Comparison of ENCODE assay signal across 20 mouse cellular contexts in genomic region chr10:77638956-77639355, GRCm38 (mm10). TPM values are rescaled to one million over a fixed set of nuclear protein-coding genes. Genes with fewer than 3 reads are reported as not detected.
DNase-seq lines count a peak whose midpoint lies in the region; ATAC-seq and TF ChIP-seq lines count a peak whose summit lies in the region.
"Had no signal": no experiment of that assay in that cellular context is flagged by ENCODE, and none has a peak within 500 bp of the region (broad histone marks: within the 10 kb centered on the region; RNA-seq: fewer than 3 reads in every experiment).

No protein-coding gene starts in this region.

- H3K4me3 ChIP-seq in kidney, adult 2 months (ENCODE audit: insufficient read depth, low read depth, low read length), result no peak overlapping the region
- no peak overlapping the region for H3K4me3 ChIP-seq in kidney, embryonic 15.5 days (replicated peaks)
- H3K4me3 ChIP-seq: layer of hippocampus, adult 2 months; left cerebral cortex, adult 2 months; limb, embryonic 13.5 days had no signal

- no peaks in the 10 kb centered on the region for H3K27me3 ChIP-seq in kidney, adult 2 months (replicated peaks; ENCODE audit: control insufficient read depth, insufficient read depth, low read length)
- H3K27me3 ChIP-seq in kidney, embryonic 15.5 days, result no peaks in the 10 kb centered on the region
- H3K27me3 ChIP-seq: limb, embryonic 13.5 days had no signal

- H3K9me3 ChIP-seq in kidney, embryonic 15.5 days (replicated peaks), result no peaks in the 10 kb centered on the region
- H3K9me3 ChIP-seq: limb, embryonic 13.5 days had no signal

- H3K9ac ChIP-seq in kidney, embryonic 15.5 days, result no peak overlapping the region
- H3K9ac ChIP-seq: limb, embryonic 13.5 days had no signal

- ATAC-seq in kidney, embryonic 15.5 days (replicated peaks; ENCODE audit: low FRiP score), result no peak

- H3K4me1 ChIP-seq in kidney, adult 2 months (ENCODE audit: control insufficient read depth, insufficient read depth, low read length), result peaks cover 7% of the 10 kb centered on the region; the same call in 1 of the 2 replicates
- peaks cover 13% of the 10 kb centered on the region for H3K4me1 ChIP-seq in kidney, embryonic 15.5 days

- no peak for TF ChIP-seq CTCF in kidney, adult 2 months (conservative IDR thresholded peaks at IDR 0.05; ENCODE audit: insufficient read depth, insufficient read length, low read depth, low read length)

- WGBS in kidney, adult 2 months, result 75% methylated on average over 6 of the region's 6 CpGs
- 77% methylated on average over 6 of the region's 6 CpGs for WGBS in kidney, embryonic 15.5 days

- H3K27ac ChIP-seq in kidney, adult 2 months (ENCODE audit: insufficient read depth, low read depth, low read length), result no peak overlapping the region
- H3K27ac ChIP-seq in kidney, embryonic 15.5 days, result no peak overlapping the region
- H3K27ac ChIP-seq: layer of hippocampus, adult 2 months; left cerebral cortex, adult 2 months; limb, embryonic 13.5 days had no signal

- intact Hi-C loops in heart, postnatal 10 days (cut with DNase I), result no loop called here

- DNase-seq in adrenal gland, postnatal 10 days, result peak; percentile 36
- DNase-seq in adrenal gland, postnatal 4 days (ENCODE audit: low spot score in 2 of 2), result no peak
- peak; percentile 70 for DNase-seq in kidney, adult 2 months
- DNase-seq in adipocyte (ENCODE audit: low spot score), result peak; percentile 60
- peak; percentile 29 to 48 for DNase-seq in heart, postnatal 10 days
- no peak for DNase-seq in right cerebral cortex, adult 2 months (ENCODE audit: low spot score in 2 of 2)
- no peak for DNase-seq in right cerebral cortex, adult 18-20 months
- DNase-seq: cerebellum, adult 9-10 months; embryo, embryonic 11 days; lung, adult 2 months; thymus, adult 18-20 months had no signal

- no peak overlapping the region for H3K4me2 ChIP-seq in kidney, embryonic 15.5 days
- H3K4me2 ChIP-seq: limb, embryonic 13.5 days had no signal

- no peaks in the 10 kb centered on the region; the same call in 1 of the 2 replicates for H3K36me3 ChIP-seq in kidney, adult 2 months (ENCODE audit: control insufficient read depth, insufficient read depth, low read length)
- peaks cover 84% of the 10 kb centered on the region for H3K36me3 ChIP-seq in kidney, embryonic 15.5 days

- no peak for TF ChIP-seq POLR2A in kidney, adult 2 months (IDR thresholded peaks at IDR 0.05; ENCODE audit: low read depth, low read length)

RNA-seq across cellular contexts. Expression of gene Ube2g2, which starts 16.9 kb away (rescaled TPM):
- total RNA-seq in adrenal gland, postnatal 10 days (2021), result 10 to 100 TPM; 44.4 to 46.1 TPM
- total RNA-seq in adrenal gland, postnatal 4 days (2021), result 10 to 100 TPM; 42.2 to 44.3 TPM
- polyA plus RNA-seq in kidney, adult 2 months (2012; rRNA removed), result 29.9 and 33.8 TPM in 2 replicates
- 71.9 and 72.0 TPM in 2 replicates for polyA plus RNA-seq in kidney, embryonic 15.5 days (2015; fragmentation: Nextera tagmentation; extraction: Ambion mirVana)
- total RNA-seq in heart, postnatal 10 days (2021), result 10 to 100 TPM; 57.7 to 68.8 TPM

RNA-seq across cellular contexts. Expression of gene Gm49325, which starts 33.0 kb away (rescaled TPM):
- 10 to 100 TPM; 22.3 to 30.4 TPM for total RNA-seq in adrenal gland, postnatal 10 days (2021)
- 10 to 100 TPM; 18.1 to 27.7 TPM for total RNA-seq in adrenal gland, postnatal 4 days (2021)
- not detected in 2 replicates for polyA plus RNA-seq in kidney, adult 2 months (2012; rRNA removed)
- 3.6 and 6.3 TPM in 2 replicates for polyA plus RNA-seq in kidney, embryonic 15.5 days (2015; fragmentation: Nextera tagmentation; extraction: Ambion mirVana)
- total RNA-seq in heart, postnatal 10 days (2021), result 10 to 100 TPM; 12.2 to 13.5 TPM
- total RNA-seq: megakaryocyte, adult 5-6 weeks had no signal
- polyA plus RNA-seq: lung, adult 2 months had no signal

RNA-seq across cellular contexts. Expression of gene Sumo3, which starts 33.1 kb away (rescaled TPM):
- 100 to 1,000 TPM; 119 to 125 TPM for total RNA-seq in adrenal gland, postnatal 10 days (2021)
- 100 to 1,000 TPM; 181 to 183 TPM for total RNA-seq in adrenal gland, postnatal 4 days (2021)
- polyA plus RNA-seq in kidney, adult 2 months (2012; rRNA removed), result 241 and 269 TPM in 2 replicates
- 332 TPM in 2 replicates for polyA plus RNA-seq in kidney, embryonic 15.5 days (2015; fragmentation: Nextera tagmentation; extraction: Ambion mirVana)
- 10 to 100 TPM; 68.3 to 79.2 TPM for total RNA-seq in heart, postnatal 10 days (2021)

RNA-seq across cellular contexts. Expression of gene Tspear, which starts 47.4 kb away (rescaled TPM):
- total RNA-seq in adrenal gland, postnatal 10 days (2021), result under 1 TPM; 0.27 to 0.64 TPM
- 1 to 10 TPM in 1 of 2 experiments, under 1 TPM in 1; 0.45 to 1.0 TPM for total RNA-seq in adrenal gland, postnatal 4 days (2021)
- polyA plus RNA-seq in kidney, adult 2 months (2012; rRNA removed), result 0.86 and 1.2 TPM in 2 replicates
- polyA plus RNA-seq in kidney, embryonic 15.5 days (2015; fragmentation: Nextera tagmentation; extraction: Ambion mirVana), result 0.50 and 0.90 TPM in 2 replicates
- not detected for total RNA-seq in heart, postnatal 10 days (2021)
- total RNA-seq: heart, adult 18-20 months; layer of hippocampus, adult 2 months; megakaryocyte, adult 5-6 weeks had no signal

RNA-seq across cellular contexts. Expression of gene Gm19402, which starts 51.6 kb away (rescaled TPM):
- total RNA-seq in adrenal gland, postnatal 10 days (2021), result not detected
- total RNA-seq in adrenal gland, postnatal 4 days (2021), result not detected
- polyA plus RNA-seq in kidney, adult 2 months (2012; rRNA removed), result not detected in 2 replicates
- polyA plus RNA-seq in kidney, embryonic 15.5 days (2015; fragmentation: Nextera tagmentation; extraction: Ambion mirVana), result not detected in 2 replicates
- total RNA-seq in heart, postnatal 10 days (2021), result not detected
- total RNA-seq: heart, adult 18-20 months; layer of hippocampus, adult 2 months; left cerebral cortex, adult 2 months; megakaryocyte, adult 5-6 weeks had no signal
- polyA plus RNA-seq: frontal cortex, adult 2 months; inflammation-experienced regulatory T-cells, adult 6 months; limb, embryonic 13.5 days; lung, adult 2 months; neural tube, embryonic 14.5 days had no signal

Comparison
In these comparisons a context has a peak if more than half of its experiments do, and no peak if none do; other contexts are left out.
1. DNase-seq: peak in adrenal gland, postnatal 10 days (single experiment), kidney, adult 2 months (single experiment), adipocyte (single experiment) and heart, postnatal 10 days (2 of 2); none in adrenal gland, postnatal 4 days (0 of 2), right cerebral cortex, adult 2 months (0 of 2) and right cerebral cortex, adult 18-20 months (single experiment).